Mouse (Mus musculus): ENCODE data around the gene Olfr466. TPM values are rescaled to one million over a fixed set of nuclear protein-coding genes. Genes with fewer than 3 reads are reported as not detected.

The Olfr466 gene
- polyA plus RNA-seq, 1 experiment from 2014 or later, result not detected

GRCm38 (mm10) chr13:65175734-65176471 lies 25.9 kb downstream of the Olfr466 start:
- Histone ChIP-seq H3K9ac (peak overlapping the region; percentile 48), H3K27ac (no peak overlapping the region), H3K4me2 (replicated peaks) (peak overlapping the region; percentile 60), H3K27me3 (no peaks in the 10 kb centered on the region), H3K36me3 (no peaks in the 10 kb centered on the region), H3K4me3 (peak overlapping the region; percentile 26), H3K4me1 (no peaks in the 10 kb centered on the region), H3K9me3 (no peaks in the 10 kb centered on the region)
- WGBS, result 19% methylated on average over 43 of the region's 46 CpGs
- 0 out of 2 replicates have a peak, but pooled peaks have one; percentile 36 for ATAC-seq (ENCODE audit: low FRiP score, low read depth)

GRCm38 (mm10) chr13:65176472-65177091 lies 26.5 kb downstream of the Olfr466 start:
- no peaks in the 10 kb centered on the region for H3K4me1 ChIP-seq
- H3K27me3 ChIP-seq, result no peaks in the 10 kb centered on the region
- H3K9me3 ChIP-seq, result no peaks in the 10 kb centered on the region
- 56% methylated on average over 15 of the region's 15 CpGs for WGBS
- no peak for ATAC-seq (ENCODE audit: low FRiP score, low read depth)
- no peaks in the 10 kb centered on the region for H3K36me3 ChIP-seq
- no peak overlapping the region for H3K9ac ChIP-seq
- H3K4me2 ChIP-seq (replicated peaks), result no peak overlapping the region; the same call in 1 of the 2 replicates
- H3K27ac ChIP-seq, result no peak overlapping the region
- no peak overlapping the region for H3K4me3 ChIP-seq

- no peaks in the 10 kb centered on the region for H3K27me3 ChIP-seq
- no peak overlapping the region for H3K4me2 ChIP-seq (replicated peaks)
- H3K4me3 ChIP-seq, result no peak overlapping the region
- no peak overlapping the region for H3K9ac ChIP-seq
- no peaks in the 10 kb centered on the region for H3K36me3 ChIP-seq
- no peak for ATAC-seq (ENCODE audit: low FRiP score, low read depth)
- H3K27ac ChIP-seq, result no peak overlapping the region
- H3K4me1 ChIP-seq, result no peaks in the 10 kb centered on the region
- H3K9me3 ChIP-seq, result no peaks in the 10 kb centered on the region
- 74% methylated on average over 1 of the region's 1 CpGs for WGBS
These were observed 50.6 kb downstream of the Olfr466 start for GRCm38 (mm10) chr13:65200667-65201066.

Other genes starting within 250 kb of the Olfr466 start
- gene Cntnap3, start 246.3 kb upstream of the Olfr466 start, polyA plus RNA-seq (2015; fragmentation: Nextera tagmentation; extraction: Ambion mirVana), result 1.3 TPM in 2 replicates
- not detected in 2 replicates for gene Spata31, start 232.8 kb upstream of the Olfr466 start, polyA plus RNA-seq (2015; fragmentation: Nextera tagmentation; extraction: Ambion mirVana)
- not detected in 2 replicates for gene Spata31d1c, start 117.2 kb upstream of the Olfr466 start, polyA plus RNA-seq (2015; fragmentation: Nextera tagmentation; extraction: Ambion mirVana)
- not detected in 2 replicates for gene Prss47, start 97.5 kb upstream of the Olfr466 start, polyA plus RNA-seq (2015; fragmentation: Nextera tagmentation; extraction: Ambion mirVana)
- 58.8 and 61.5 TPM in 2 replicates for gene Mfsd14b, start 37.3 kb upstream of the Olfr466 start, polyA plus RNA-seq (2015; fragmentation: Nextera tagmentation; extraction: Ambion mirVana)
- gene Olfr465-ps1, start 12.2 kb upstream of the Olfr466 start, polyA plus RNA-seq (2015; fragmentation: Nextera tagmentation; extraction: Ambion mirVana), result not detected in 2 replicates
- 0.04 TPM in 1 of 2 replicates, not detected in the other for gene Nlrp4f, start 55.7 kb downstream of the Olfr466 start, polyA plus RNA-seq (2015; fragmentation: Nextera tagmentation; extraction: Ambion mirVana)
- gene Gm10775, start 109.3 kb downstream of the Olfr466 start, polyA plus RNA-seq (2015; fragmentation: Nextera tagmentation; extraction: Ambion mirVana), result not detected in 2 replicates
- 15.4 and 20.2 TPM in 2 replicates for gene Zfp369, start 128.6 kb downstream of the Olfr466 start, polyA plus RNA-seq (2015; fragmentation: Nextera tagmentation; extraction: Ambion mirVana)

Data from limb, embryonic 13.5 days (tissue).